Mouse (Mus musculus) hindbrain, postnatal 0 days (tissue): ENCODE results near the gene St8sia1. TPM values are rescaled to one million over a fixed set of nuclear protein-coding genes. Genes with fewer than 3 reads are reported as not detected.

Experiments used
- ATAC-seq: fragments of 200-750 bp; cut with Nextera tagmentation; 2 replicates; pipeline ENCODE4 v1.8.0; 2017; ENCODE audit warnings: mild to moderate bottlenecking, moderate TSS enrichment, moderate library complexity
- DNase-seq: peaks from one replicate; pipeline ENCODE4 v3.0.0-alpha.2; 2015; ENCODE audit warnings: low spot score
- H3K27ac ChIP-seq: fragments of 300-500 bp; sonication (generic); 2 replicates; pipeline ENCODE4 v1.5.1; 2014; ENCODE audit warnings: mild to moderate bottlenecking
- H3K27me3 ChIP-seq: fragments of 300-500 bp; sonication (generic); 2 replicates; pipeline ENCODE4 v1.6.1; 2014; ENCODE audit warnings: low read length, mixed read lengths; ENCODE audit not compliant: insufficient read depth
- H3K36me3 ChIP-seq: fragments of 300-500 bp; sonication (generic); 2 replicates; pipeline ENCODE4 v1.6.1; 2014; ENCODE audit warnings: low read length, mixed read lengths; ENCODE audit not compliant: insufficient read depth
- H3K4me1 ChIP-seq: fragments of 300-500 bp; sonication (generic); 2 replicates; pipeline ENCODE4 v1.6.1; 2014; ENCODE audit warnings: antibody characterized with exemption, low read length, mixed read lengths; ENCODE audit not compliant: insufficient read depth
- H3K4me2 ChIP-seq: fragments of 300-500 bp; sonication (generic); 2 replicates; pipeline ENCODE4 v1.6.1; 2014; ENCODE audit warnings: low read depth, mild to moderate bottlenecking, low read length, moderate library complexity, mixed read lengths
- H3K4me3 ChIP-seq: fragments of 300-500 bp; sonication (generic); 2 replicates; pipeline ENCODE4 v1.5.1; 2014; ENCODE audit warnings: low read length
- H3K9ac ChIP-seq: fragments of 300-500 bp; sonication (generic); replicated peaks from 2 replicates; pipeline ENCODE4 v1.6.1; 2014; ENCODE audit warnings: mild to moderate bottlenecking, low read length, moderate library complexity, mixed read lengths
- H3K9me3 ChIP-seq: fragments of 300-500 bp; sonication (generic); 2 replicates; pipeline ENCODE4 v1.6.1; 2016; ENCODE audit warnings: low read length, mixed read lengths
- CTCF ChIP-seq: IDR thresholded peaks from 2 replicates; pipeline ENCODE4 v1.5.1; 2016; ENCODE audit warnings: antibody characterized with exemption, control low read depth, low read depth
- WGBS: fragments of 180-500 bp; shearing (Covaris S2); extraction: QIAGEN DNeasy Blood & Tissue Kit; methylation state at CpG from one replicate; pipeline ENCODE4 v1.1.7; 2014; 5-methylcytosine and 5-hydroxymethylcytosine counted together
- polyA plus RNA-seq: library from polyadenylated mRNA; unstranded; fragments of >200 nt; fragmentation: Nextera tagmentation; extraction: Ambion mirVana; gene quantifications from 2 replicates; pipeline ENCODE4 v1.2.1, GENCODE M21; 2015
- total RNA-seq: library from RNA; depleted of rRNA; stranded (reverse); fragments of >200 nt; gene quantifications from 2 replicates; pipeline ENCODE4 v1.2.3, GENCODE M21; 2014

Gene St8sia1
- total and polyA plus RNA-seq, 2 experiments from 2014 or later = 3.7 to 18.0 TPM

DNA sequence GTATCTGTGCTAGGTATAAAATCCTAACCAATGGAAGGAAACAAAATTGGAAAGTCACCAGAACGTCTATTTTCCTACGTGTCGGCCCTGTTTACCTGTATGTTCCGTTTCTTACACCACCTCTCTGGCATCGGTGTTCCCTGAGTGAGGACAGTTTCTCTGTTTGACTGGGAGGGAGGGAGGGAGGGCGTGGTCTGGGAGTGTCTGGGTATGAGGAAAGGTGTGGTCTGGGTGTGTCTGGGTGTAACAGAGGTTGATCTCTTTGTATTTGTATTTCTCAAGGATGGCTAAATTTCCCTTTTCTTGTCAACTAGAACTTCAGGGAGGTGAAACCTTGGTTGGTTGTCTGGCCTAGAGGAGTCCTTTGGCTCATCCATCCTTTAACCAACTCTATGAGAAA, 73.9 kb downstream of the St8sia1 start:
- 98% methylated on average over 6 of the region's 6 CpGs for WGBS
- Histone ChIP-seq H3K36me3 (no peaks in the 10 kb centered on the region), H3K9me3 (no peaks in the 10 kb centered on the region), H3K4me2 (no peak overlapping the region), H3K27me3 (no peaks in the 10 kb centered on the region), H3K27ac (no peak overlapping the region), H3K9ac (no peak overlapping the region), H3K4me1 (no peaks in the 10 kb centered on the region), H3K4me3 (no peak overlapping the region)
- TF ChIP-seq CTCF = no peak
- ATAC-seq (no peak), DNase-seq (no peak)

DNA sequence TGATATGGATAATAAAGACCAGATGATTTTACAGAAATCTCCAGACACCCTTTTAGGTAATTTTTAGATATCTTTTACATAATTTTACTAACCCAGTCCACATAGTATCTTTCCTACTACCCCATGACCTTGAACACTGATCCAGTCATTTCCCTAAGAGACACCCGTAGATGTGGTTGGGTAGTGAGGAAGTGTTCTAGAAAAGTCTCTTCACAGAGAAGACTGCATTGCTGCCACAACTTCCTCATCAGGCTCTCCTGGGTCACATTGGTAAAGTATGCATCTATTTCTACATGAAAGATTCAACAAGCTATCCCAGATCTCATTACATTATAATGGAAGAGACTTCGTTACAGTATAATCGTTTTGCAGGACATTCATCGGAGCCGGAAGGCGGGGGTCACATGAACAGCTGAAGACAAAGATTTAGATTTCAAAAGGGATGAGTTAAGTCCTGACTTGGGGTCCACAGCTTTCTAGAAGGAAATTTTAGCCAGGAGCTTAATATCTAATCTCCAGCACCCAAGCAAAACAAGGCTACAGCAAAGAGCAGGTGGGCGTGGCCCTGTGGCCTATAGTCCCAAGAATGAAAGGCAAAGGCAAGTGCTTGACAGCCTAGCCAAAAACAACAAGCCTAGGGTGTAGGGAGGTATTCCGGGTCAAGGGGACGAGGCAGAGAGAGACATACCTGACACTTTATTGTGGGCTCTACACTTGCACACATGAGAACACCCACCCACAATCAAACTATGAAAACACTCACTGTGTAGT, 75.1 kb downstream of the St8sia1 start:
- 92% methylated on average over 9 of the region's 9 CpGs for WGBS
- Histone ChIP-seq H3K27ac (no peak overlapping the region), H3K4me1 (no peaks in the 10 kb centered on the region), H3K4me2 (no peak overlapping the region), H3K27me3 (no peaks in the 10 kb centered on the region), H3K9ac (no peak overlapping the region), H3K36me3 (no peaks in the 10 kb centered on the region), H3K4me3 (no peak overlapping the region), H3K9me3 (no peaks in the 10 kb centered on the region)
- DNase-seq (no peak), ATAC-seq (no peak)
- no peak for TF ChIP-seq CTCF

DNA sequence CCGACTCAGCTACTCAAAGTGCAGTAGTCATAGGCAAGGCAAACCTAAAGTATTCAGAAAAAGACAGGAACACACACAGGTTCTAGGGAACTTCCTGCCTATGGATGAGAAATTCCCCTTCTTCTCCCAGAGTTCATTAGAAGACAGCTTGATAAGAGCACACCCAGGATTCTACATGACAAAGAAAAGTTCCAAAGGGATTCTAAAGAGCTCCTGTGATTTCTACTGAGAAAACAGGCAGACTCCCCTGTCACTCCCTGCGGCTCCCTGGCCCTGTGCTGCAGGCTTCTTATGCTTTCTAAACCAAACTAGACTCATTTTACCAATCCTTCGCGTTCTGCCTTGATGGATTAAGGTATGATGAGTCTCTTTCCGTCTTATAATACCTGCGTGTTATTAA, 75.9 kb downstream of the St8sia1 start:
- WGBS = 77% methylated on average over 6 of the region's 6 CpGs
- H3K4me1 ChIP-seq = no peaks in the 10 kb centered on the region
- TF ChIP-seq CTCF = no peak

DNA sequence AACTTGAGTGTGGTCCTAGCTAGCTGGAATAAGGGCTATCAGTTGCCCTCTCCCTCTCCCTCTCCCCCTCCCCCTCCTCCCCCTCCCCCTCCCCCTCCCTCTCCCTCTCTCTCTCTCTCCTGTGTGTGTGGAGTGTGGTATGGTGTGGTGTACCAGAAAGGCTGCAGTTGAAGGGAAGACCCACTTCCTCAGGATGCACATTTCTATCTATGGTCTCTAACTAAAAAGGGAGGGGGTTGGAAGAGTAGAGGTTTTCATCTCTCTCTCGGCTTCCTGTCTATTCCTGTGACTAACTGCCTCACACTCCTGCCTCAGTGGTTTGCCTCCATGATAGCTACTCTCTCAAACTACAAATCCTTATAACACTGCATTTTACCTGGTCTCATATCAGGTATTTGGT, 76.9 kb downstream of the St8sia1 start:
- DNase-seq = no peak
- no peak for TF ChIP-seq CTCF

More for the DNA sequence above, 75.9 kb downstream of the St8sia1 start:
- H3K4me3 ChIP-seq = no peak overlapping the region
- H3K9me3 ChIP-seq = no peaks in the 10 kb centered on the region
- no peak overlapping the region for H3K9ac ChIP-seq
- DNase-seq (no peak), ATAC-seq (no peak)
- H3K27ac ChIP-seq = no peak overlapping the region
- no peaks in the 10 kb centered on the region for H3K27me3 ChIP-seq
- H3K36me3 ChIP-seq = no peaks in the 10 kb centered on the region
- no peak overlapping the region for H3K4me2 ChIP-seq

DNA sequence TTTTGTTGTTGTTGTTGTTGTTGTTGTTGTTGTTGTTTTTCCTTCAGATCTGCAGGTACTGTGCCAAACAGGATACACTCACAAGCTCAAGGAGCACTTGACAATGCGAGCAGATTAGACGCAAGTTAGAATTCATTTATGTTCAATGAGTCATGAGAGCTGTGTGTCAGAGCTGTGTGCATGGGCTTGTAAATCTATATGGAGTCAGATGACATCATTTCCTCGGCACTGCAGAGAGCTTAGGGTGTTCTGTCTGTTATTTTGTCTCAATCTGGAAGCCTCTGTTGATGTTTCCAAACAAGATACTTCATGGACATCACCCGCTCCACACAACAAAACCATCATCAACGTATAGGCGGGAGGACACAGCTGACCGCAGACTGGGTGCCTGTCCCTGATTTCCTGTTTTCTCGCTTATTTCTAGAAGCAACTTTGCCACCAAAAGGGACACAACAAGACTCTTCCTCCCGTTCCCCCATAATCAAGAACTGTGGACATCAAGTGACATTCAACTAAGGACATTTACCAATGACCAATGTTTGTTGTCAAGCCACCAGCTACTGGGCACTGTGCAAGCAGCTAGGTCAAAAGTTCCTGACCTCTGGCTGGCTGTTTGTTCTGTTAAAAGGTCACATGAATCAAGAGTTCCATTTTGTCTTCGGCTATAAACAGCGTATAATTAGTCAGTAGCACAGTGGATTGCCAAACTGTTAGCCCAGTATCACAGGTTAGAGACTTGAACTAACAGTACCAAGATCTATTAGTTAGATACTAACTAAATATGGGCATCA, 78.7 kb downstream of the St8sia1 start:
- Histone ChIP-seq H3K9me3 (no peaks in the 10 kb centered on the region), H3K27me3 (no peaks in the 10 kb centered on the region), H3K4me2 (no peak overlapping the region), H3K9ac (no peak overlapping the region), H3K4me1 (no peaks in the 10 kb centered on the region), H3K4me3 (no peak overlapping the region), H3K27ac (no peak overlapping the region), H3K36me3 (no peaks in the 10 kb centered on the region)
- DNase-seq (no peak), ATAC-seq (no peak)
- no peak for TF ChIP-seq CTCF
- WGBS = 88% methylated on average over 11 of the region's 11 CpGs

More for the DNA sequence above, 76.9 kb downstream of the St8sia1 start:
- Histone ChIP-seq H3K27ac (no peak overlapping the region), H3K4me1 (no peaks in the 10 kb centered on the region), H3K4me2 (no peak overlapping the region), H3K27me3 (no peaks in the 10 kb centered on the region), H3K9ac (no peak overlapping the region), H3K4me3 (no peak overlapping the region), H3K9me3 (no peaks in the 10 kb centered on the region), H3K36me3 (no peaks in the 10 kb centered on the region)
- ATAC-seq = no peak
- 86% methylated on average over 1 of the region's 1 CpGs for WGBS

DNA sequence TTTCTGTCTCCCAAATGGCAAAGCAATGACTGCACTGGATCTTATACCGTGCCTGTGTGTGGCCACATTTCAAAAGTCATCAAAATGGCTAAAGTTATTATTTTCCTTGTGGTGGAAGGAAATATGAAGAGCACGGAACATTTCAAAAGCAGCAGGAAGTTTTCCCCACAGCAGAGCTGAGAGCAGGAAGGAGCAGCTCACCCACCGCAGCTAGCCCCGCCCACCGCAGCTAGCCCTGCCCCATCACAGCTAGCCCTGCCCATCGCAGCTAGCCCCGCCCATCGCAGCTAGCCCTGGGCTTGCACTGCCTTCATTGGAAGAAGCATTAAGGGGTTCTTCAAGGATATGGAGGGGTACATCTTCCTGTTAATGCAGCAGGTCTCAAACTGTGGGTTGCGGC, 80.1 kb downstream of the St8sia1 start:
- Histone ChIP-seq H3K27me3 (no peaks in the 10 kb centered on the region), H3K27ac (no peak overlapping the region), H3K9me3 (no peaks in the 10 kb centered on the region), H3K4me3 (no peak overlapping the region), H3K9ac (no peak overlapping the region), H3K4me1 (peaks cover 4% of the 10 kb centered on the region; the same call in 1 of the 2 replicates), H3K4me2 (no peak overlapping the region), H3K36me3 (no peaks in the 10 kb centered on the region)
- ATAC-seq (no peak), DNase-seq (no peak)
- WGBS = 63% methylated on average over 9 of the region's 9 CpGs
- TF ChIP-seq CTCF = no peak
